Mouse (Mus musculus) intestine, embryonic 16.5 days (tissue): ENCODE data around the gene Siva1. TPM values are rescaled to one million over a fixed set of nuclear protein-coding genes. Genes with fewer than 3 reads are reported as not detected.

Experiments
- ATAC-seq: fragments of 200-750 bp; cut with Nextera tagmentation; 2 replicates; pipeline ENCODE4 v1.8.0; 2017; ENCODE audit warnings: moderate TSS enrichment, moderate library complexity
- H3K27ac ChIP-seq: fragments of 300-500 bp; sonication (generic); 2 replicates; pipeline ENCODE4 v1.5.1; 2014; ENCODE audit warnings: mild to moderate bottlenecking, low read length
- H3K27me3 ChIP-seq: fragments of 300-500 bp; sonication (generic); replicated peaks from 2 replicates; pipeline ENCODE4 v1.6.1; 2014; ENCODE audit warnings: low read length, control low read depth, mixed read lengths; ENCODE audit not compliant: control insufficient read depth, insufficient read depth
- H3K36me3 ChIP-seq: fragments of 300-500 bp; sonication (generic); 2 replicates; pipeline ENCODE4 v1.6.1; 2014; ENCODE audit warnings: low read length, control low read depth; ENCODE audit not compliant: control insufficient read depth, insufficient read depth
- H3K4me1 ChIP-seq: fragments of 300-500 bp; sonication (generic); 2 replicates; pipeline ENCODE4 v1.6.1; 2014; ENCODE audit warnings: low read length, control low read depth, mixed read lengths; ENCODE audit not compliant: control insufficient read depth, insufficient read depth
- H3K4me2 ChIP-seq: fragments of 300-500 bp; sonication (generic); 2 replicates; pipeline ENCODE4 v1.6.1; 2014; ENCODE audit warnings: low read depth, low read length, control low read depth
- H3K4me3 ChIP-seq: fragments of 300-500 bp; sonication (generic); 2 replicates; pipeline ENCODE4 v1.5.1; 2014; ENCODE audit warnings: mild to moderate bottlenecking, low read length
- H3K9ac ChIP-seq: fragments of 300-500 bp; sonication (generic); 2 replicates; pipeline ENCODE4 v1.6.1; 2014; ENCODE audit warnings: low read depth, low read length
- H3K9me3 ChIP-seq: fragments of 300-500 bp; sonication (generic); 2 replicates; pipeline ENCODE4 v1.6.1; 2016; ENCODE audit warnings: low read length, control low read depth; ENCODE audit not compliant: control insufficient read depth
- WGBS: fragments of 180-500 bp; shearing (Covaris S2); extraction: QIAGEN DNeasy Blood & Tissue Kit; methylation state at CpG from one replicate; pipeline ENCODE4 v1.1.7; 2014; 5-methylcytosine and 5-hydroxymethylcytosine counted together
- polyA plus RNA-seq: library from polyadenylated mRNA; unstranded; fragments of >200 nt; fragmentation: Nextera tagmentation; extraction: Ambion mirVana; gene quantifications from 2 replicates; pipeline ENCODE4 v1.2.1, GENCODE M21; 2015

Siva1 gene
- polyA plus RNA-seq, 1 experiment from 2014 or later = 186 TPM

DNA sequence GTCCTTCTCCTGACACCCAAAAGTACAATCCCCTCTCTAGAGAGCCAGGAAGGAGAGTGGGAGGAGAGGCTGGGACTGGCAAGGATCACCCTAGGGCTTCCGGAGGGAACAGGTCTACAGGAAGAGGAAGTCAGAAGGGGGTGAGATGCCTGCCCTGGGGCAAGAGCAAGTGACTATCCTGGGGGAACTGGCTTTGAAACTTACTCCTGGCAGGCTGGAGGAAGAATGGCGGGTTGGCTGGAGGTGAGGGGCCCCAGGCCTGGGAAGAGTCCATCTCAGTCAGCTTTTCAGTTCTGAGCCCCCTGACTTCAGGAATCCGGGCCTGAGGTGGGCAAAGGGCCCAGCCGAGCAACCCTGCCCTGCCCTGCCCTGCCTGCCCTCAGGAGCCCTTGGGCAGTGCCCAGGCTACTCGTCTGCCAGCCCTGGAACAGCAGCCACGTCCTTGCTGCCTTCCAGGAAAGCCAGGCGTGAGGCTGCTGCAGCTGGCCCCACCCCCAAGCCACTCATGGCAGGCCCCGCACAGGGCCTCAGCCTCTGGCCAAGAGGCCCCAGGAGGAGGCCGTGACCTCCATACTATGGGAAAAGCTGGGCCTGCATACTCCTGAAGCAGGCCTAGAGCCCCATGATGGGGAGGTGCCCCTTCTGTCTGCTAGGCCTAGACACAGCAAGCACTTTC lies 26.4 kb downstream of the Siva1 start:
- Histone ChIP-seq H3K4me2 (peak overlapping the region; percentile 92), H3K9me3 (no peaks in the 10 kb centered on the region), H3K36me3 (peaks cover 25% of the 10 kb centered on the region; the same call in 1 of the 2 replicates), H3K4me3 (peak overlapping the region; percentile 98), H3K4me1 (peaks cover 69% of the 10 kb centered on the region), H3K9ac (peak overlapping the region; percentile 100), H3K27me3 (no peaks in the 10 kb centered on the region), H3K27ac (peak overlapping the region; percentile 65)
- 31% methylated on average over 9 of the region's 9 CpGs for WGBS
- peak; percentile 21 for ATAC-seq

DNA sequence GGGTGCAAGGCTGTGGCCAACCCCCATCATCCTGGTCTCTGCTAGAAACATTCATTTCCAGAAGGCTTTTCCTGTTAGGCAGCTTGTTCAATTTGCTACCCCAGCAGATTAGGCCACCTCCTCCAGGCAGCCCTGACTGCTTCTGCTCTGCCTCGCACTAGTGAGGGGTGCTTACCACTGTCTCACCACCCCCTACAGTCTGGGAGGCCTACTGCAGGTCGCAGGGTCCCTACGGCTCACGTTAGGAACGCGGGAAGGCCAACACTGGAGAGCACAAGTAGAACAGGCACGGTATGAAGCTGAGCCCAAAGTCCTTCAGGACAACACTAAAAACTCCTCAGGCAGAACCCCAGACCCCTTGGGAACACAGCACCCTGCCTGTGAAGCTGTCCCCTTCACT lies 27.4 kb downstream of the Siva1 start:
- peak overlapping the region; percentile 65 for H3K27ac ChIP-seq

DNA sequence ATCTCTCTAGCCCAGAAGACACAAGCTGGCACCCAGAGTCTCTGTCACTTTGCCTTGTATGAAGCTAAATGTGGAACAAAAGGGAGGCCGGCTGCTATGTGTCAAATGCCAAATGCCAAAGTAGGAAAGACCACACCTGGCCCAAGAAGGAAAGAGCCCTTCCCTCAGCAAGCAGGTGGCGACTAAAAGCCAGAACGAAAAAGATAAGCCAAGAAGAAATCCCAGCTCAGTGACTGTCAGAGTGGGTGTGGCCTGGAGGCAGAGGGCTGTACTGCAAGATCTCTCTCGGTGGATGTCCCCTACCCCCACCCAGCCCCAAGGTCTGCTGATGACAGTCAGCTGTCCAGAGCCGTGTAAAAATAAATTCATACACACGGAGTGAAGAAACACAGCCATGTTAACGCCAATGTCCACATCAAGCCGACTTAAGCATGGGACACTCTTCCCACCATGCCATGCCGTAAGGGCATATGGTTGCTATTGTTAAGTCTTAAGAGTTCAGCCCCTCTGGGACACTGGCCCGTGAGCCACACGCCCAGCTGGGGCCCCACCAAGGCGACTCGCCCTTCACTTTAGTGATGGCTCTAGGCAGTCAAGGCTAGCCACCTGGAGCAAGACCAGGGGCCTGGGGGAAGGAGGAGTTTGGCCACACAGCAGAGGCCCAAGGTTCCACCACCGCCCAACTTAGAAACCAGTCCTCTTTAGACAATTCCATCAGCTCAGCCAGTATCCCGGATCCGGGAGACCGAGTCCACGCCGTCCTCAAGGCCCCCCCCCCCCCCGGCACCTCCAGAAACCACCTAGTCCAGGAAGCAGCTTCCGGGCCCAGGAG lies 28.5 kb downstream of the Siva1 start:
- Histone ChIP-seq H3K9me3 (no peaks in the 10 kb centered on the region), H3K4me2 (peak overlapping the region; percentile 92), H3K27me3 (no peaks in the 10 kb centered on the region), H3K4me1 (peaks cover 56% of the 10 kb centered on the region), H3K9ac (peak overlapping the region; percentile 100), H3K36me3 (peaks cover 22% of the 10 kb centered on the region; the same call in 1 of the 2 replicates), H3K4me3 (peak overlapping the region; percentile 98), H3K27ac (peak overlapping the region; percentile 99)
- WGBS = 4% methylated on average over 19 of the region's 21 CpGs
- ATAC-seq = peak; percentile 15; the same call in 1 of the 2 replicates

More for the DNA sequence above, 27.4 kb downstream of the Siva1 start:
- ATAC-seq = no peak
- Histone ChIP-seq H3K9me3 (no peaks in the 10 kb centered on the region), H3K9ac (peak overlapping the region; percentile 100; the same call in 1 of the 2 replicates), H3K4me3 (peak overlapping the region; percentile 98), H3K4me1 (peaks cover 58% of the 10 kb centered on the region), H3K4me2 (peak overlapping the region; percentile 92), H3K36me3 (peaks cover 25% of the 10 kb centered on the region; the same call in 1 of the 2 replicates), H3K27me3 (no peaks in the 10 kb centered on the region)
- WGBS = 70% methylated on average over 7 of the region's 7 CpGs

DNA sequence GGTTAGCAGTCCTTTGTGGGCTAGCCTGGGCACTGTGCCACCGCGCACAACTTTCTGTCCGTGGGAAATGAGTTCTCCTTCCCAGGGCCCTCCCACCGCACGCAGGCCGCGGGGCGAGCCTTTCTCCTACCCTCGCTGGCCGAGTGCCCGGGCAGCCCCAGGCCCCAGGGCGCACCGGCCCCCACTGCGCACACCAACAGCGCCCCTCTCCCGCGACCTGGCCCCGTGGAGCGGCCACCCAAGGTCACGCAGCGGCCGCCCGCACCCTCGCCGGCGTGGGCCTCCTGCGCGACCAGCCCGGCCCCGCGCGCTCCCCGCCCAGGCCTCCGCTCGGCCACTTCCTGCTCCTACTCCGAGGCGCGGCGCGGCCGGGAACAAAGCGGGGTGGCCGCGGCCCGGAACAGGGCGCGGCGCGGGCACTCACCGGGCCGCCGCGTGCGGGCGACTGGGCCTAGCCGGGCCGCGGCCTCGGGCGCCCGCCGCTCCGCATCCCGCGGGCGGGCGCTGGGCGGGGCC lies 29.2 kb downstream of the Siva1 start:
- ATAC-seq = peak; percentile 6
- Histone ChIP-seq H3K27me3 (no peaks in the 10 kb centered on the region), H3K4me3 (peak overlapping the region; percentile 98), H3K27ac (peak overlapping the region; percentile 99), H3K9ac (peak overlapping the region; percentile 100), H3K36me3 (peaks cover 16% of the 10 kb centered on the region; the same call in 1 of the 2 replicates), H3K9me3 (no peaks in the 10 kb centered on the region), H3K4me1 (peaks cover 55% of the 10 kb centered on the region), H3K4me2 (peak overlapping the region; percentile 92)
- WGBS = under 1% methylated on average over 53 of the region's 68 CpGs

DNA sequence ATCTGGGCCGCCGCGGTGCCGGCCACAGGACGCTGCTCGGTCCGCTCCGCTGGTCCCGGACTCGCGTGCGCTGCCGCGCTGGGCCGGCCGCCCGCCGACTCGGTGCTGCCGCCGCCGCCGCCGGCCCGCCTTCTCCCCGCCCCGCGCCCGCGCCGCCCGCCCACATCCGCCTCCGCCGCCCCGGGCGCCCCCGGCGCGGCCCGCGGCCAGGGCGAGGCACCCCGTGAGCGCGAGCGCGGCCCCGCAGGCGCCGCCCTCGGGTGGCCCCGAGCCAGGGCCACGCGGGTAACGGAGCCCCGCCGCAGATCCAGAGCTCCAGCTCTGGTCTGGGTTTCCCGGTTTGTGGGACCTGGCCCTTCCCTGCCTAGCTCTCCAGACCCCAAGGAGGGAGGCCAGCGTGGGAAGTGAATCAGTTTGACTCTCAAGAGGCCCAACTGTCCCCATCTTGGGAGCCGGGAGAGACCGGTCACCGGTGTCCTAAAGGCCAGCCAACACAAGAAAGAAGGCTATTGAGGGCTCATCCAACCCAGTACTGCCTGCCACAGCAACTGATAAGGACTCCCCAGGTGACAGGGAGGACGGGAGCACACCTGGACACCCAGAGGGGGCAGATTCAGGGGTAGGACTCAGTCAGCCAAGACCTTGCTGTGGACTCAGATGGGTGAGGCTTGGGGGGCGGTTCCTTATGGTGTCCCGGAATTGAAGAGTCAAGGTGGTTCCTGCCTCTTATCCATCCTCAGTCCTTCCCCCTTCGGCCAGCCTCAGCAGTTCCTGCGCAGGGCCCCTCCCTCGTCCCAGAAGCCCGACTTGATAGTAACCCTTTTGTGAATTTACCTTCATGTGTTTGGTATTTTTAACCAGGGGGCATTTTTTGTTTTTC lies 29.9 kb downstream of the Siva1 start, which contains the start of gene Akt1:
TSS of gene Akt1 (minus strand) at position 753 of the 880 bp plus-strand sequence.
- H3K9ac ChIP-seq = peak within 1 kb of the TSS; percentile 100
- H3K4me1 ChIP-seq = peaks cover 54% of the 10 kb centered on the region

GRCm38 (mm10) chr12:112675245-112676035 lies 31.0 kb downstream of the Siva1 start:
- Histone ChIP-seq H3K36me3 (peaks cover 2% of the 10 kb centered on the region; the same call in 1 of the 2 replicates), H3K9ac (peak overlapping the region; percentile 100), H3K9me3 (no peaks in the 10 kb centered on the region), H3K4me1 (peaks cover 52% of the 10 kb centered on the region), H3K27me3 (peaks cover 9% of the 10 kb centered on the region; the same call in 1 of the 2 replicates), H3K4me3 (peak overlapping the region; percentile 98), H3K4me2 (peak overlapping the region; percentile 92), H3K27ac (peak overlapping the region; percentile 99)
- peak; percentile 32 for ATAC-seq
- WGBS = 17% methylated on average over 18 of the region's 18 CpGs

More for the DNA sequence above, 29.9 kb downstream of the Siva1 start, which contains the start of gene Akt1:
- H3K27me3 ChIP-seq = no peaks in the 10 kb centered on the region
- peak within 1 kb of the TSS; percentile 98 for H3K4me3 ChIP-seq
- no peaks in the 10 kb centered on the region for H3K9me3 ChIP-seq
- peak within 1 kb of the TSS; percentile 92 for H3K4me2 ChIP-seq
- H3K27ac ChIP-seq = peak within 1 kb of the TSS; percentile 99
- H3K36me3 ChIP-seq = peaks cover 12% of the 10 kb centered on the region; the same call in 1 of the 2 replicates
- WGBS = under 1% methylated on average over 64 of the region's 70 CpGs
- peak; percentile 59 for ATAC-seq

DNA sequence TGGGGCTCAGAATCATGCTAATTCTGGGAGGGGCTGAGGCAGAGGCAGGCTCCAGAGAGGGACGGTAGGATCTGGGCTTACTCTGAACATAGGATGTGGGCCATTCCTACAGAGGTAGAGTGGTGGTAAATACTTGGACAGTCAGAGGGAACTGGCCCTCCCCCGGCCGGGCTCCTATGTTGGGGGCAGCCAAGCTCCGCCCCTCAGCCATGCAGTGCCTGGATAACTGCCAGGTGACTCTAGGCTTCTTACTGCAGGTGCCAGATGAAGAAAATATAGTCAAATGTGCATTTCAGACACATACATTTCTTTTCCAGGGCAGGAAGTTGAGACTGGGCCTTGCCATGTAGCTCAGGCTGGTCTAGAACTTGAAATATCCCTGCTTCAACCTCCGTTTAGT lies 32.6 kb downstream of the Siva1 start:
- Histone ChIP-seq H3K4me3 (no peak overlapping the region), H3K9ac (no peak overlapping the region), H3K27ac (no peak overlapping the region), H3K9me3 (no peaks in the 10 kb centered on the region), H3K36me3 (no peaks in the 10 kb centered on the region), H3K4me1 (peaks cover 46% of the 10 kb centered on the region), H3K4me2 (no peak overlapping the region), H3K27me3 (peaks cover 9% of the 10 kb centered on the region; the same call in 1 of the 2 replicates)
- WGBS = 54% methylated on average over 5 of the region's 5 CpGs
- no peak for ATAC-seq

DNA sequence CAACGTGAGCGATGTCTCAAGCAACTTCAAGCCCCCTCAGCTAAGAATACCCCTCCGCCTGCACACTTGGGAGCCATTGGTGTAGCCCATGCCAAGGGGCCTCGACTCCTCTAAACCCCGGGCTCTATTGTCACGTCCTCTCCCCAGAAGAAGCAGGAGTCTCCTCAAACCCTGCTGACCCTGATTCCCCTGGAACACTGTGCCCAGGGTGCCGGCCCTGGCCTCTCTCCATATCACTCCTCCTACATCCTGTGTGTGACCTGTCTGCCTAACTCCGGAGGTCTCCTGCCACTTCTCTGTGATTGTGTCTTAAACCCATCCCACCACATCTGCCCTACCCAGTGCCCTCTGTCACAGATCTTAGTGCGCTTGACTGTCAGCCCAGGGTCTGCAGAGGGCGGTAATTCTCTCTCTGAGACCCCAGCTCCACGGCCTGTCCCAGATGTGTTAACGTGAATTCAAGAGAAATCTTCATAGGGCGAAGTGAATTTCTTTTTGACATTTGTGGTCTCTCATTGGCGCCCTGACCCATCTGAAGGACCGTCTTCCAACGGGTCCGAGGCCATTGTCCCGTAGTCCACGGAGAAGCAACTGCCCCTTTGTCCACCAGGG lies 33.6 kb downstream of the Siva1 start:
- H3K4me1 ChIP-seq = peaks cover 37% of the 10 kb centered on the region
- WGBS = 27% methylated on average over 19 of the region's 19 CpGs
- peak overlapping the region; percentile 96 for H3K4me2 ChIP-seq
- peak overlapping the region; percentile 78 for H3K9ac ChIP-seq
- peaks cover 9% of the 10 kb centered on the region; the same call in 1 of the 2 replicates for H3K27me3 ChIP-seq
- ATAC-seq = no peak
- H3K27ac ChIP-seq = peak overlapping the region; percentile 92
- H3K36me3 ChIP-seq = no peaks in the 10 kb centered on the region
- H3K9me3 ChIP-seq = no peaks in the 10 kb centered on the region
- H3K4me3 ChIP-seq = peak overlapping the region; percentile 73
